Mouse (Mus musculus) heart, postnatal 0 days (tissue): ENCODE results near the gene 5830473C10Rik. TPM values are rescaled to one million over a fixed set of nuclear protein-coding genes. Genes with fewer than 3 reads are reported as not detected.
"Not testable (repeated sequence)": the region's sequence is repeated elsewhere in the genome, so short reads cannot be mapped to it uniquely, and the experiment has no call there.

Experiments
- ATAC-seq: fragments of 200-750 bp; cut with Nextera tagmentation; 2 replicates; pipeline ENCODE4 v1.8.0; 2017; ENCODE audit warnings: low read depth, moderate number of reproducible peaks, moderate library complexity; ENCODE audit not compliant: insufficient read depth
- DNase-seq: peaks from one replicate; pipeline ENCODE4 v3.0.0-alpha.2; 2016; ENCODE audit warnings: low spot score
- H3K27ac ChIP-seq: fragments of 300-500 bp; sonication (generic); 2 replicates; pipeline ENCODE4 v1.5.1; 2014; ENCODE audit warnings: low read depth, mild to moderate bottlenecking
- H3K27me3 ChIP-seq: fragments of 300-500 bp; sonication (generic); 2 replicates; pipeline ENCODE4 v1.6.1; 2014; ENCODE audit warnings: low read length, mixed read lengths; ENCODE audit not compliant: control insufficient read depth, insufficient read depth
- H3K36me3 ChIP-seq: fragments of 300-500 bp; sonication (generic); replicated peaks from 2 replicates; pipeline ENCODE4 v1.6.1; 2014; ENCODE audit warnings: low read length, mixed read lengths; ENCODE audit not compliant: control insufficient read depth, insufficient read depth
- H3K4me1 ChIP-seq: fragments of 300-500 bp; sonication (generic); 2 replicates; pipeline ENCODE4 v1.6.1; 2014; ENCODE audit warnings: antibody characterized with exemption; ENCODE audit not compliant: control insufficient read depth, insufficient read depth
- H3K4me2 ChIP-seq: fragments of 300-500 bp; sonication (generic); 2 replicates; pipeline ENCODE4 v1.6.1; 2014; ENCODE audit warnings: low read depth, mild to moderate bottlenecking, low read length, moderate library complexity
- H3K4me3 ChIP-seq: fragments of 300-500 bp; sonication (generic); 2 replicates; pipeline ENCODE4 v1.5.1; 2014; ENCODE audit warnings: low read depth, low read length
- H3K9ac ChIP-seq: fragments of 300-500 bp; sonication (generic); replicated peaks from 2 replicates; pipeline ENCODE4 v1.6.1; 2014; ENCODE audit warnings: low read depth, low read length, mixed read lengths
- H3K9me3 ChIP-seq: fragments of 300-500 bp; sonication (generic); replicated peaks from 2 replicates; pipeline ENCODE4 v1.6.1; 2016; ENCODE audit warnings: low read length; ENCODE audit not compliant: control insufficient read depth
- CTCF ChIP-seq: IDR thresholded peaks from 2 replicates; pipeline ENCODE4 v1.5.1; 2016; ENCODE audit warnings: antibody characterized with exemption, control low read depth, low read depth
- EP300 ChIP-seq: IDR thresholded peaks from 2 replicates; pipeline ENCODE4 v1.6.1; 2016; ENCODE audit warnings: antibody characterized with exemption, low read depth
- WGBS: fragments of 180-500 bp; shearing (Covaris S2); extraction: QIAGEN DNeasy Blood & Tissue Kit; methylation state at CpG from one replicate; pipeline ENCODE4 v1.1.7; 2014; 5-methylcytosine and 5-hydroxymethylcytosine counted together
- polyA plus RNA-seq: library from polyadenylated mRNA; unstranded; fragments of >200 nt; fragmentation: Nextera tagmentation; extraction: Ambion mirVana; gene quantifications from 2 replicates; pipeline ENCODE4 v1.2.1, GENCODE M21; 2015
- total RNA-seq: library from RNA; depleted of rRNA; stranded (reverse); fragments of >200 nt; gene quantifications from 2 replicates; pipeline ENCODE4 v1.2.3, GENCODE M21; 2014; ENCODE audit warnings: low replicate concordance

The 5830473C10Rik gene
- total and polyA plus RNA-seq, 2 experiments from 2014 or later: not detected

DNA sequence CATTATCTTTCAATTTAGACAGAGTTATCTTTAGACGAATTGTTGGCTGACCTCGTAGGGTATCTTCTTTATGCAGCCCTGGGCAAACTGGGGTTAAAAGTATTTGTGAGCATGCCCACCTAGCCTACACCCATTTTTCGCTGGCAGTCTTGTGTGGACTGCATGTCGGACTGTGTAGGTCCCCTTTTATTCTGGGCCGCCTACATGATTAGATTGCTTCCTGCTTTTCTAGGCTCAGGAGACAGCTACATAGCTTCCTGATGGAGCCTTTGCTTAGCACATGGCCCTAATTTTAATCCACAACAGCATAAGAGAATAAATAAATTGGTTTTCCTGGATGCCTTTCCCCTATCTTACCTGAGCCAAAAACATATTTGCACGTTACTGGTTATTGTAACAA lies 35.2 kb downstream of the 5830473C10Rik start:
- H3K4me2 ChIP-seq: no peak overlapping the region
- DNase-seq (no peak), ATAC-seq (no peak)
- no peak overlapping the region for H3K4me3 ChIP-seq
- H3K36me3 ChIP-seq: no peaks in the 10 kb centered on the region
- no peak overlapping the region for H3K9ac ChIP-seq
- no peaks in the 10 kb centered on the region for H3K9me3 ChIP-seq
- no peaks in the 10 kb centered on the region for H3K27me3 ChIP-seq
- TF ChIP-seq EP300 (no peak), CTCF (no peak)
- no peak overlapping the region for H3K27ac ChIP-seq
- WGBS: 69% methylated on average over 6 of the region's 6 CpGs
- H3K4me1 ChIP-seq: no peaks in the 10 kb centered on the region

DNA sequence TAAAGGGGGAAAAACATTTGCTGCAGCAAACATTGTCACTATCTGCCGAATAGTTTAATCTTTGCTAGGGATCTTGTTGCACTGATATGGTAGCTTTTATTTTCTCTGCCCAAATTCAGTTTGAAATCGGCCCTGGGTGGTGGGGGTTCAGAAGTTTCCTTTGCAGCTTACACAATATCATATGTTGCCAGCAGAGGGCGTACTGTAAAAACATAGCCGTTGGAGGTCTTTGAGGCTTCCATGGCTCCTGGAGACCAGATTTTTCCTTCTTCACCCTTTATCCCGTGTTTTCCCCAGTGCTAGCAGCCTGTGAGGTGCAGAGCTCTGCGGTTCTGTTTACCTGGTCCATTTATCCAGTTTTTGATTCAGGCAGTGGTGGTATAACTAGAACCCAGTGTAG lies 40.6 kb downstream of the 5830473C10Rik start:
- 15% methylated on average over 6 of the region's 6 CpGs for WGBS
- H3K4me3 ChIP-seq: no peak overlapping the region

DNA sequence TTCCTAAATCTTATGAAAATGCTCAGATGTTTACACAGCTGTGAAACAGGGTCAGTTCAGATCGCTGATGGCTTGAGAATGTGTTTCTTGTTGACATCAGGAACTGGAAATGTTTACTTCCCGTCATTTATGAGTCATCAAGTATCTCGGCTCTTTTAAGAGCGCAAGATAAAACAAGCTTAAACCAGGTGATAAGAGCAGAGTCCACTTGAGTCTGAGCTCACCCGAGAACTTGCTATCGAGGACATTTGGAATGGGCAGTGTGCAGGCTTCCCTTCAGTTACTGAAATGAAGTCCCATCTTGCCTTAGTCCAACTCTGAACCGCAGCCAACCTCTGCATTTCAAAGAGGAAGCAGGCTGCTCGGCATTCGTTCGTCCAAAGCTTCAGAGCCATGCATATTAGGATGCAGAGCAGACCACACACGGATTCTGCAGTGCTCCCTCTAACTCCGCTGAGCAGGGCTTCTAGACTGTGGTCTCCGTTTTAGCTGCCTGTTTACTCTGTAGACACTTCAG lies 42.6 kb downstream of the 5830473C10Rik start:
- no peak for ATAC-seq

More for the DNA sequence above, 40.6 kb downstream of the 5830473C10Rik start:
- no peak for ATAC-seq
- H3K27ac ChIP-seq: no peak overlapping the region
- H3K36me3 ChIP-seq: no peaks in the 10 kb centered on the region
- H3K27me3 ChIP-seq: no peaks in the 10 kb centered on the region
- peak; percentile 63 for TF ChIP-seq CTCF
- TF ChIP-seq EP300: no peak
- H3K9ac ChIP-seq: no peak overlapping the region
- DNase-seq: peak; percentile 35
- H3K4me2 ChIP-seq: no peak overlapping the region
- H3K4me1 ChIP-seq: peaks cover 8% of the 10 kb centered on the region; the same call in 1 of the 2 replicates
- no peaks in the 10 kb centered on the region for H3K9me3 ChIP-seq

DNA sequence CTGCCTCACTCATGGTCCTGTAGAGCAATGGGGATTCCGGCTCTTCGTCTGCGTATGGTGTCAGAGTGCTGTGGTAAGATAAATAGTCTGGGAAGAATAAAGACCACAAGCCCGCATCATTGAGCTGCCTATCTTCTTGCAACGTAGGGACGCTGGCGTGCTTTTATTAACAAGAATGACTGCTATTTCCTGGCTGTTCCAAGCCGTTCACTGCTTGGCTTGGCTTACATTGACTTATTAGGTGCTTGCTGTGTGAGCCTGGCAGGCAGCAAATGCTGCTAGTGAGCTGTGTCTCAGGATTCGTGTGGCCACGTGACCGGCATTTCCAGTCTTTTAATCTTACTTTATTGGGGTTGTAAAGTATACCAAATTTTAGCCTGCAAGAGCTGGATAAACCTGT lies 48.0 kb downstream of the 5830473C10Rik start:
- H3K9ac ChIP-seq: no peak overlapping the region
- peak; percentile 49; the same call in 1 of the 2 replicates for ATAC-seq
- peaks cover 1% of the 10 kb centered on the region; the same call in 1 of the 2 replicates for H3K4me1 ChIP-seq
- DNase-seq: peak; percentile 40
- no peak overlapping the region for H3K4me3 ChIP-seq
- no peaks in the 10 kb centered on the region for H3K9me3 ChIP-seq
- no peak for TF ChIP-seq CTCF
- TF ChIP-seq EP300: no peak
- no peak overlapping the region; the same call in 1 of the 2 replicates for H3K4me2 ChIP-seq
- no peaks in the 10 kb centered on the region for H3K36me3 ChIP-seq
- WGBS: 28% methylated on average over 11 of the region's 11 CpGs
- H3K27me3 ChIP-seq: no peaks in the 10 kb centered on the region
- H3K27ac ChIP-seq: no peak overlapping the region

More for the DNA sequence above, 42.6 kb downstream of the 5830473C10Rik start:
- 9% methylated on average over 13 of the region's 13 CpGs for WGBS
- Histone ChIP-seq H3K27me3 (no peaks in the 10 kb centered on the region), H3K36me3 (no peaks in the 10 kb centered on the region), H3K9ac (no peak overlapping the region), H3K27ac (no peak overlapping the region), H3K4me3 (peak overlapping the region; percentile 3; the same call in 1 of the 2 replicates), H3K4me2 (peak overlapping the region; percentile 29), H3K4me1 (peaks cover 8% of the 10 kb centered on the region; the same call in 1 of the 2 replicates), H3K9me3 (no peaks in the 10 kb centered on the region)
- no peak for DNase-seq
- TF ChIP-seq CTCF (no peak), EP300 (no peak)

DNA sequence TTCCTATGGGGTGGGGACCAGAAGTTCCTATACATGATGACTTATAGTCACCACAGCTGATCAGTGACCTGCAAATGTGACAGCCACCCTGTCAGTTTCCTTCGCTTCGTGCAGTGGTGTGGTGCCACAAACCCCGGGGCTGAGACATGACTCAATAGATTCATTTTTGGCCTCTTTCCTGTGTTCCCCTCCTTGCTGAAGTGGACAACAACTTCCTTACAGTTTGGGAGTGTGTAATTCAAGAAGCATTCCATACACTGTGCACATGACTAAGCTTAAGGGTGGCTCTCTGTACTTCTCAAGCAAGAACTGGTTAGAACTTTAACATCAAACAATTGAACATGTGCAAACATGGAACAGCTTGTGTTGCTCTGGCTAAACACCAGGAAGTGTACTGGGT lies 50.5 kb downstream of the 5830473C10Rik start:
- H3K4me2 ChIP-seq: no peak overlapping the region

DNA sequence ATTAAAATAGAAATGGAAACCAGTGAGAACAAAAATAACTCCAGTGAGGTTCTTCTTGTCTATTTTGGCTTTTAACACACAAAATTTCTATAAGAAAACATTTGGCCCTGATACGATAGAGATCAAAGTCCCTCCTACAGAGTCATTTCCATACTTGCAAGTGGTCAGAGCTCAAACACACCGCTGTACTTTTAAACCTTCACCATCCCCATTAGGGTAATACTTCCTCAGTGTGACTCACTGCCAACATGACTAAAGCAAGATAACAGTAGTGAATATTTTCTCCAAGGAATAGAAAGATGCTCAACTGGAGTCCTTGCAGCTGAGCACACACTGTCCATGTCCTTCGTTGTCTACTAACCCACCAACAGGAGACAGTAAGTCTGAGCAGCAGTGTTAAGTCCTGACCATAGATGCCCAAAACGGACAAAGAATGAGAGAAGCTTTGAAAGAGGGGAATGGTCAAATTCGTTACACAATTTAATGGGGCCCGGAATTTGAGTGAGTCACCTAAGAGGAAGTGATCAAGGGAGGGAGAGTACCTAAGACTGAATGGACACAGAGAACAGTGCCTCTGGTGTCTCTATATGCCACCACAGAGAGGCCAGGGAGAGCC lies 51.2 kb downstream of the 5830473C10Rik start:
- Histone ChIP-seq H3K4me3 (no peak overlapping the region), H3K4me1 (no peaks in the 10 kb centered on the region), H3K9me3 (no peaks in the 10 kb centered on the region), H3K27ac (no peak overlapping the region), H3K27me3 (no peaks in the 10 kb centered on the region), H3K36me3 (no peaks in the 10 kb centered on the region), H3K4me2 (no peak overlapping the region), H3K9ac (no peak overlapping the region)
- no peak for DNase-seq
- 73% methylated on average over 6 of the region's 6 CpGs for WGBS
- no peak for ATAC-seq
- TF ChIP-seq CTCF (no peak), EP300 (no peak)

More for the DNA sequence above, 50.5 kb downstream of the 5830473C10Rik start:
- no peak overlapping the region for H3K4me3 ChIP-seq
- WGBS: 54% methylated on average over 3 of the region's 3 CpGs
- no peak overlapping the region for H3K27ac ChIP-seq
- H3K27me3 ChIP-seq: no peaks in the 10 kb centered on the region
- ATAC-seq (no peak), DNase-seq (no peak)
- H3K4me1 ChIP-seq: no peaks in the 10 kb centered on the region
- H3K9ac ChIP-seq: no peak overlapping the region
- no peaks in the 10 kb centered on the region for H3K9me3 ChIP-seq
- TF ChIP-seq CTCF (no peak), EP300 (no peak)
- H3K36me3 ChIP-seq: no peaks in the 10 kb centered on the region

DNA sequence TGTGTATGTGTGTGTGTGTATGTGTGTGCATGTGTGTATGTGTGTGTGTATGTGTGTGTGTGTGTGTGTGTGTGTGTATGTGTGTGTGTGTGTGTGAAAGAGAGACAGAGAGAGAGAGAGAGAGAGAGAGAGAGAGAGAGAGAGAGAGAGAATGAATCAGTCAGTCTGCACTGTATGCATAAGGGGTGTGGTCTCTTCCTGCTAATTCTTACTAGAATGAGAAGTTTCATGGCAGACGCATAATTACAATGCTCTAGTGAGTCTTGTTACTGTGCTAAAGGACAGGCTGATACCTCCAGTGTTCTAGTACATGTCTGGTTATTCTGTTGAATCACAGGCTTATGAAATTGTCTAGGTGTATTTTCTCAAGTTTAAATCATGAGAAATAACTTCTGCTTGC lies 51.8 kb downstream of the 5830473C10Rik start:
- not testable (repeated sequence) for H3K27me3 ChIP-seq, ATAC-seq, H3K4me1 ChIP-seq, H3K4me2 ChIP-seq, DNase-seq, H3K9ac ChIP-seq, H3K27ac ChIP-seq, H3K4me3 ChIP-seq, H3K9me3 ChIP-seq, H3K36me3 ChIP-seq
- 80% methylated on average over 1 of the region's 1 CpGs for WGBS
